Mouse (Mus musculus) adrenal gland, adult (tissue): ENCODE data around the gene Plekha7.
A peak's percentile ranks its signal among the peaks of the same experiment; 100 is the strongest.
"Not testable (repeated sequence)": the region's sequence is repeated elsewhere in the genome, so short reads cannot be mapped to it uniquely, and the experiment has no call there.

Experiments used
- DNase-seq, 2 experiments: peaks; one replicate each; pipeline ENCODE4 v3.0.0; 2022 to 2023; ENCODE audit warnings: low spot score in 1 of 2; ENCODE audit not compliant: inconsistent age in 2 of 2

Plekha7 gene

GRCm38 (mm10) chr7:116092710-116093465 is 215.3 kb downstream of the Plekha7 start:
- DNase-seq, result peak; percentile 96 to 99

- not testable (repeated sequence) for DNase-seq
Measured at GRCm38 (mm10) chr7:116084366-116084765, 223.8 kb downstream of the Plekha7 start, which contains the start of gene Gm4353. TSS of gene Gm4353 (minus strand) at chr7:116084635.
